Mouse (Mus musculus) urinary bladder, adult 18-20 months (tissue): ENCODE data around the gene Nectin1.

ENCODE experiments used
- DNase-seq, 2 experiments: peaks; one replicate each; pipeline ENCODE4 v3.0.0; 2022; ENCODE audit warnings: low spot score in 2 of 2, mixed read lengths in 2 of 2

The Nectin1 gene

DNA sequence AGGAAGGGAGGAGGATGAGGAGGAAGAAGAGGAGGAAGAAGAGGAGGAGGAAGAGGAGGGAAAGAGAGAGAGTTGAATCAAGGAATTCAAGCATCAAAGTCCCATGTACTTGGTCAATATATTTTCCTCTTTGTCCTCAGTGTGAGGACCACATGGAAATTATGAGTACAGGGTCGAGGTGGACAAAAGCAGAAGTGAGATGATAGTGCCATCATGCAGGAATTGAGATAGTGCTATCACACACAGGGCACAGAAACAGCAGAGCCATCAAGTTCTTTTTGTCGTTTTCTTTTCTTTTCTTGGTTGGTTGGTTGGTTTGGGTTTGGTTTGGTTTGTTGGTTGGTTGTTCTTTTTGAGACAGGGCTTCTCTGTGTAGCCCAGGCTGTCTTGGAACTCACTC, 2.5 kb upstream of the Nectin1 start:
- DNase-seq = no peak

- DNase-seq = no peak
Measured at GRCm38 (mm10) chr9:43742066-43742465, 1.7 kb upstream of the Nectin1 start.

- peak; percentile 67 to 74 for DNase-seq
Measured at GRCm38 (mm10) chr9:43742902-43743646, 710 bp upstream of the Nectin1 start.

DNA sequence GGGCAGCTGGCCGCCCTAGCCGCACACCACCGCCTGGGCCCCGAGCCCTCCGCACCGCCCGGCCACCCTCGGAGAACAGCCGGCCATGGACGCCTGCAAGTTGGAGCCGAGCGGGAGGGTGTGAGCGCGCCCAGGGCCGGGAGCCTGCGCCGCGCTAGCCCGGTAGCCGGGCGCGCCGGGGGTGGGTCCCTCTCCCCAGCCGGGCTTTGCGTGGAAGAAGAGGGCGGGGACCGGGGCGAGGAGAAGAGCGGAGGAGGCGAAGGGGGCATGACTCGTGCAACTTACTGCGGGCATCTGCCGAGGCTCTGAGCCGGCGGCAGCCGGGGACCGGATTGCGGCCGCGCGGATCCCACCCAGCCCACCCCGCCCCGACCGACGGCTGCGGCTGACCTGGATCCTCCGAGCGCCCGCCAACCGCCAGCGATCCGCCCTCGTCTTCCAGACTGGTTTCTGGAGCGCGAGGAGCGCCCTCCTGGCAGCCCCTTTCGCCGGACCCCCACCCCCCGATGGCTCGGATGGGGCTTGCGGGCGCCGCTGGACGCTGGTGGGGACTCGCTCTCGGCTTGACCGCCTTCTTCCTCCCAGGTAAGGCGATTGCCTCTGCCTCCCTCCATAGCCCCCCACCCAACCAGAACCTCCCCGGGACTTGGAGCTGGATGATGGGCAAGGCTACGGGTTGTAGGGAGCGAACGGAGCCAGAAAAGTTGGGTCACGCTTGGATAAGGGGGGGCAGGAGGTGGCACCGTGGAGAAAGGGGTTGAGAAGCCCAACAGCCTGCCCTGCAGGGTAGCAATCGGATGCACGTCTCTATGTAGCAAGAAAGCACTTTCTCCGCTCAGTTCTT, 576 bp downstream of the Nectin1 start:
- DNase-seq = peak; percentile 22 to 38

- peak in 1 of 2 experiments; percentile 59 for DNase-seq
Measured at GRCm38 (mm10) chr9:43745051-43745792, 1.4 kb downstream of the Nectin1 start.

GRCm38 (mm10) chr9:43745951-43746703, 2.3 kb downstream of the Nectin1 start:
- DNase-seq = no peak

GRCm38 (mm10) chr9:43747710-43748109, 3.9 kb downstream of the Nectin1 start:
- DNase-seq = no peak

- DNase-seq = no peak
Measured at GRCm38 (mm10) chr9:43748519-43748918, 4.7 kb downstream of the Nectin1 start.

- DNase-seq = no peak
Measured at GRCm38 (mm10) chr9:43750053-43750452, 6.3 kb downstream of the Nectin1 start.

DNA sequence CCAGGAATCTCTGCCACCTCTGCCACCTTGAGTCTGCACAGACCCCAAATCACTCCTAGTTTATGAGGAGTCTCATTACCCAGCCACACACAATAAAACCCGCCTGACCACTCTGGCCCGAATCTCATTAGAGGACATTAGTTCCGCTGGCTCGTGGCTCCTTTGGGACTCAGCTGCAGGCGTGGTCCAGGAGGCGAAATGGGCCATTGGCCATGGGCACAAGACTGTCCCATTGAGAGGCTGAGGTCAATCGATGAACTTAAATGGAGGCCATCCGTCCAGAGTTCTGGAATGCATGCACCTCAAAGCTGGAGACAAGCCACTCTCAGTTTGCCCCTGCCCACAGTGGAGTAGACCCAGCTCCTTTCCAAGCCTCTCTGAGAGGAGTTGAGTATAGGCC, 7.3 kb downstream of the Nectin1 start:
- no peak for DNase-seq

DNA sequence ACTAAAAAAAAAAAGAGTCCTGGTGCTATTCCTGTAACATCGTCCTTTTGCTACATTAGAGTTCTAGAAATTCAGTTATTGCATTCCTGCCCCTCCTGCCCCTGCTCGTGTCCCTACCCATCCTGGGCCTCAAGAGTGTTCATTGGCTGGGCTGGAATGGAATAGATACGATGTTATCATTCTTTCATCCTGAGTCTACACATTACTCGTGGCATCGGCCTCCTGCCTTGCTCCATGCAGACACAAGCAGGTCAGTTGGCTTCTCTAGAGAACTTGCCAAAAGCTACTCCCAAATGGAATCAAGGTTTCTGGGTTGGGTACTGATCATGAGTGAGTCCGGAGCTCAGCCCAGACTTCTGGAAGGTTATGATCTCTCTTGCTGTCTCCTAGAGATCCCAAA, 9.7 kb downstream of the Nectin1 start:
- DNase-seq = no peak

- DNase-seq = no peak
Measured at GRCm38 (mm10) chr9:43754083-43754482, 10.3 kb downstream of the Nectin1 start.

DNA sequence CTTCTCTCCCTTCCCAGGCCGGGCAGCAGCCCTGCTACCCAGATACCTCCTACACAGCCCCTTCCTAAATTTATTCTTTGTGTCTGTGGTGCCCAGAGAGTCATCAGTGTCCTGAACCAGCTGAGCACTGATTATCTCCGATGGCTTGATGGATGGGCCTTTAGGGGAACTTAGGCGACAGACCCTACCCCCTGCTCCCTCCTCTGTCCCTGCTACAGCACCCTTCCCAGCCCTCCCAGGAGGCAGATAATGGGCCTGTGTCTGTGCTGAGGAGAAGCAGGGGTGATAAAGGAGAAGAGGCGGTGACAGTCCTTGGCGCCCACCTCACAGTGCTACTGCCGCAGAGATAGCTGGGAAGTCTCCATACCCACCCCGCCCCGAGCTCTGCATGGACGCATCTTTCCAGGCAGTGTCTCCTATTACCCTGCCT, 11.0 kb downstream of the Nectin1 start:
- DNase-seq = no peak

- DNase-seq = peak; percentile 36 to 54
Measured at GRCm38 (mm10) chr9:43755464-43755863, 11.7 kb downstream of the Nectin1 start.

DNA sequence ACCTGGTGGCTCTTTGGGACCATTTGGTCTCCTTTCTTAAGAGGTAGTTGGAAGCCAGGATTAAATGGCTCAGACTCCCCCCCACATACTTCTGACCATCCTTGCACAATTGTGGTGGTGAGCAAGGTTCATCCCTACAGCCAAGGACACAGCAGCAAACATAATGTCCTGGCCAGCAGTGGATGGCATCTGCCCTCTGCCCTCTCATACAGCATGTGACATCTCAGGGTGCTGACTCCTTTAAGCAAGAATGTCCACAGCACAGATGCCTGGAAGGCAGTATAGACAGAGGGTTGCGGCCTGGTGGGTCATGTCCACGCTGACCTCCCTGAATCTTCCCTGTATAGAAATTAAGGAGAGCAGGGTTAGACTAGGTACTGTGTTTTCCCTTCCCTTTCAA, 12.1 kb downstream of the Nectin1 start:
- no peak for DNase-seq

GRCm38 (mm10) chr9:43757225-43757624, 13.4 kb downstream of the Nectin1 start:
- DNase-seq = peak; percentile 74 to 77

GRCm38 (mm10) chr9:43757972-43758965, 14.5 kb downstream of the Nectin1 start:
- peak in 1 of 2 experiments; percentile 41 for DNase-seq

- no peak for DNase-seq
Measured at GRCm38 (mm10) chr9:43760078-43760477, 16.3 kb downstream of the Nectin1 start.

DNA sequence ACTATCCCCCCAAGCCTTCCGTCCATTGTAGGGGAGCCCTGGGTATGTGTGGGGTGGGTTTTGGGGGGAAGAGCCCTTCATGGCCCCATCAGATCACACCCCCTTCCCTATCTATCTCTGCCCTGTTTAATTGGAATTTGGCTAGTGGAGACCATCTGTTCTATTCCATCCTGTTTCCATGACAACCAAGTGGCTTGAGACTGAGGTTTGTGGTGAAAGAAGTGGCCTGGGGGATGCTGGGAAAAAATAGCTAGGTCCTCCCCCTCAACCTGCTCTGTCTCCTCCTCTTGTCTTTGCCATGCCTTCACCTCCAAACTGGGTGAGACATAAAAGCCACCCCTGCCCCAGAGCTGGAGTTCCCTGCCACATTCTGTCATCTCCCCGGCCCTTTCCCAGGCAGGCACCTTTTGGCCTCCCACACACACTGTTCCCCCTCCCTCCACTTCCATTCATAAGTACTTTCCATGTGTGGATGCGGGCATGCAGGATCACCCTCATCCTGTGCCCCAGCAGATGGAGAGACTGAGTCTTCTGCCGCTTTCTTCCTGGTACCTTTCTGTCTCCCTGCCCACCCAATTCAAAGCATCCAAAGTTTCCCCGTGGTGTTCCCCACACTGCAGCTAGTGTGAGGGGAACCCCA, 17.5 kb downstream of the Nectin1 start:
- DNase-seq = no peak

DNA sequence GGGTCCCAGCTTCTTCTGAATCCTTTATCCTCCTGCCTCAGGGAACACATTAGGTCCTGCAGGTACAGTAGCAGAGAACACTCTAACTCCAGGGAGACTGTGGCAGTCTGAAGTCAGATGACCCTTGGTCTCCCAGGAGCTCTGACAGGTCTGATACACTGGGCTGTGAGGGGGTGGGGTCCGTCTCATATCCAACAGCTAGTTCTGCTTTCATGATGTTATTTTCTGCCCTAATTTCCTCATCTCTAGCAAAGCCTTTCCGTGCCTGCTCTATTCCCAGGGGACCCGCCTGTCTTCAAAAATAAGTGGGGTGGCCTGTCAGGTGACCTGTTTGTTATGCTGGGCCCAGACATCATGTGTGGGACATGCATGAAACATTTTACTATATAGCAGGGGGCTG, 18.2 kb downstream of the Nectin1 start:
- DNase-seq = no peak
